Mouse (Mus musculus): Measurements from ENCODE around the gene Il12a.
"Not testable (repeated sequence)": the region's sequence is repeated elsewhere in the genome, so short reads cannot be mapped to it uniquely, and the experiment has no call there.

Gene Il12a

GRCm38 (mm10) chr3:68743472-68743732 is 53.0 kb downstream of the Il12a start:
- no peak for DNase-seq

- peak in 1 of 2 experiments; percentile 40 for DNase-seq
These were observed 53.7 kb downstream of the Il12a start for GRCm38 (mm10) chr3:68744162-68744561.

- no peak for DNase-seq
These were observed 54.6 kb downstream of the Il12a start for GRCm38 (mm10) chr3:68745033-68745432.

- DNase-seq, result not testable (repeated sequence)
These were observed 55.8 kb downstream of the Il12a start for GRCm38 (mm10) chr3:68746282-68746681.
